Mouse (Mus musculus): ENCODE data around the gene Ccdc33. TPM values are rescaled to one million over a fixed set of nuclear protein-coding genes. Genes with fewer than 3 reads are reported as not detected.

The Ccdc33 gene
- polyA plus RNA-seq, 1 experiment from 2014 or later, result 1.3 TPM

- no peak overlapping the region for H3K27ac ChIP-seq (replicated peaks)
- WGBS, result 85% methylated on average over 6 of the region's 6 CpGs
- no peak overlapping the region for H3K4me2 ChIP-seq (replicated peaks)
- H3K9me3 ChIP-seq (replicated peaks), result no peaks in the 10 kb centered on the region
- no peaks in the 10 kb centered on the region for H3K36me3 ChIP-seq
- no peak for ATAC-seq (ENCODE audit: insufficient number of reproducible peaks, low FRiP score, low TSS enrichment, low read depth)
- no peak overlapping the region for H3K4me3 ChIP-seq (replicated peaks)
- no peaks in the 10 kb centered on the region for H3K27me3 ChIP-seq
- no peaks in the 10 kb centered on the region for H3K4me1 ChIP-seq
- no peak overlapping the region for H3K9ac ChIP-seq
These were observed 89.0 kb downstream of the Ccdc33 start for GRCm38 (mm10) chr9:58029635-58030034.

DNA sequence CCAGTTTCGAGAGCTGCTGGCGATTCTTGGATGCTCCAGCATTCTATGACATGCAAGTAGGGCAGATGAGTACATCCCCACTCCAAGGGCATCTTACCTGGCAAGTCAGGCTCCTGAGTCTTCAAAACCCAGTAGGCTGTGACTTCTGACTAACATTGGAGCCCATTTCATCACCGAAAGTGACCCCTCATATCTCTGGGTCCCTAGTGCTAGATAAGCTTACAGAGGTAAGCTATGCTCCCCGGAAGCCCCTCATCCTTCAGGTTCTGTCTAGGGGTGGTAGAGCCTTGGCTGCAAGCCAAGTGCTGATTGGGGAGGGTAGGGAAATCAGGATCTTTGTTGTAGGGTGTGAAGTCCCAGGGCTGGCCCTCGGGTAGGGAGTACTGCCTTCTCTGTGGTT is 89.8 kb downstream of the Ccdc33 start:
- no peak for ATAC-seq (ENCODE audit: insufficient number of reproducible peaks, low FRiP score, low TSS enrichment, low read depth)
- no peaks in the 10 kb centered on the region for H3K9me3 ChIP-seq (replicated peaks)
- no peak overlapping the region for H3K4me2 ChIP-seq (replicated peaks)
- no peaks in the 10 kb centered on the region for H3K36me3 ChIP-seq
- H3K4me3 ChIP-seq (replicated peaks), result no peak overlapping the region
- H3K27ac ChIP-seq (replicated peaks), result no peak overlapping the region
- H3K9ac ChIP-seq, result no peak overlapping the region
- H3K27me3 ChIP-seq, result no peaks in the 10 kb centered on the region
- WGBS, result 64% methylated on average over 5 of the region's 5 CpGs
- H3K4me1 ChIP-seq, result no peaks in the 10 kb centered on the region

DNA sequence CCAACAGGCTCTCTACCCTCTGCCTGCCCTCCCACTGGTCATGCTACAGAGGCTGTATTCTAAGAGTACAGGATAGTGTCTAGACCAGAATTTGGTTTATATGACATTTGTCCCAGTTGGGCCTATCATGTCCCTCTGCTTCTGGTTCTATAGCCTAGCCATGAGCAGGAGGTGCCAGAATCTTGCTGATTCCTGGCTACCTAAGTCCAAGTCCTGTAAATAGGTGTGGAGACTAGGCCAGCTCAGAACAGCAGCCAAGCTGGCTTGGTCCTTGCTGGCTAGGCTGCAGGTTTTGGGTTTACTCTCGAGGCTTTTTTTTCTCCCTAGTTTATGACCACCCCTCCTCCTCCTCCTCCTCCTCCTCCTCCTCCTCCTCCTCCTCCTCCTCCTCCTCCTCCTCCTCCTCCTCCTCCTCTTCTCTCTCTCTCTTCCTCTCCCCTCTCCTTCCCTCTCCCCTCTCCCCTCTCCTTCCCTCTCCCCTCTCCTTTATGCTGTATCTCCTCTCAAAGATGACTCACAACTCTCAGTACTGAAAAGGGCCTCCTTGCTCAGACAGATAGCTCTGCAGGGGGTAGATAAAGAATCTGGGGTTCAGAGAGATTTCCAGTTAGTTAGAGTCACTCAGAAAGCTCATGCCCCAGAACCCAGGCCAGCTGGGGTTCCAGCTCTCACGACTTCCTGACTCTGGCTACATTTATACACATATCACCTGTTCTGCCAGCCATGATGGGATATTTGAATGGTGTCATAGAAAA is 91.0 kb downstream of the Ccdc33 start:
- Histone ChIP-seq H3K4me3 (replicated peaks) (no peak overlapping the region), H3K36me3 (no peaks in the 10 kb centered on the region), H3K27ac (replicated peaks) (no peak overlapping the region), H3K4me2 (replicated peaks) (no peak overlapping the region), H3K4me1 (no peaks in the 10 kb centered on the region), H3K9ac (no peak overlapping the region), H3K27me3 (0 out of 2 replicates have a peak, but pooled peaks cover 6% of the 10 kb centered on the region), H3K9me3 (replicated peaks) (no peaks in the 10 kb centered on the region)
- 46% methylated on average over 2 of the region's 2 CpGs for WGBS
- ATAC-seq (ENCODE audit: insufficient number of reproducible peaks, low FRiP score, low TSS enrichment, low read depth), result no peak

GRCm38 (mm10) chr9:58025995-58026394 is 92.6 kb downstream of the Ccdc33 start:
- 82% methylated on average over 9 of the region's 9 CpGs for WGBS
- H3K9ac ChIP-seq, result no peak overlapping the region
- H3K36me3 ChIP-seq, result no peaks in the 10 kb centered on the region
- no peak for ATAC-seq (ENCODE audit: insufficient number of reproducible peaks, low FRiP score, low TSS enrichment, low read depth)
- no peaks in the 10 kb centered on the region for H3K9me3 ChIP-seq (replicated peaks)
- H3K4me3 ChIP-seq (replicated peaks), result no peak overlapping the region
- H3K27me3 ChIP-seq, result 0 out of 2 replicates have a peak, but pooled peaks cover 6% of the 10 kb centered on the region
- no peak overlapping the region for H3K27ac ChIP-seq (replicated peaks)
- no peak overlapping the region for H3K4me2 ChIP-seq (replicated peaks)
- H3K4me1 ChIP-seq, result no peaks in the 10 kb centered on the region

DNA sequence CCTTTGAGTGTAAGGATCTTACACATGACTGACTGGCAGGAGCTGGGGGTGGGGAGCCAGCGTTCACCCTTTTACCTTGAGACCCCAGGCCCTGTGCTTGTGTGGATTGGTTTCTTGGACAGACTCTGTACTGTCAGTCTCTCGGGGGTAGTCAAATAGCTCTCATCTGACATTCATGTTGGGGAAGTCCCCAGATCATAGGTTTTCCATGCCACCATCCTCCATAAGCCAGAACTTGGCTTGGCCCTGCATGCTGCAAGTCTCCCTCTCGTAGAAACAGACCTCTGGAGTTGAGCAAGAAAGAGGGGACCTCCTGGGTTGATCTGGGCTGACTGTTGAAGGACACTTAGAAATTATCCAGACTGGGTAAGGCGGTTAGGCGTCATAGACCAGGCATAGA is 100.2 kb downstream of the Ccdc33 start:
- no peak overlapping the region for H3K9ac ChIP-seq
- 79% methylated on average over 5 of the region's 5 CpGs for WGBS
- no peak for ATAC-seq (ENCODE audit: insufficient number of reproducible peaks, low FRiP score, low TSS enrichment, low read depth)

DNA sequence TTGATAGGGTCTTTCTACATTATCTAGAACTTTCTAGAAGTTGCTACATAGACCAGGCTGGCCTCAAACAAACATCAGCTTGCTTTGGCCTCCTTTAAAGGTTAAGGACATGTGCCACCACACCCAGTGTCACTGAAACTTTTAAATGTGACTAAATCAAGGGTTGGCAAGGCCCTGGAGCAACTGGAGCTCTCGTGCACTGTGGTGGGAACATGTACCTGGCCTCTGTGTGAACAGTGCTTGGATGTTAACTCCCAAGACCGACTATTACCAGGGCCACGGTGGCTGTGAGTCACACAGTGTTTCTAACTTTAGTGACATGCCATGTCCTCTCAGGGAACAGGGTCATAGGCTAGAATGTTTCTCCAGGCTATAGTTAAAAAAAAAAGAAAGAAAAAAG is 101.7 kb downstream of the Ccdc33 start:
- Histone ChIP-seq H3K4me3 (replicated peaks) (no peak overlapping the region), H3K9me3 (replicated peaks) (no peaks in the 10 kb centered on the region), H3K27me3 (no peaks in the 10 kb centered on the region), H3K9ac (no peak overlapping the region), H3K27ac (replicated peaks) (no peak overlapping the region), H3K36me3 (no peaks in the 10 kb centered on the region), H3K4me1 (no peaks in the 10 kb centered on the region), H3K4me2 (replicated peaks) (no peak overlapping the region)
- ATAC-seq (ENCODE audit: insufficient number of reproducible peaks, low FRiP score, low TSS enrichment, low read depth), result no peak
- WGBS, result 67% methylated on average over 3 of the region's 3 CpGs

More for the DNA sequence above, 100.2 kb downstream of the Ccdc33 start:
- Histone ChIP-seq H3K36me3 (no peaks in the 10 kb centered on the region), H3K4me3 (replicated peaks) (no peak overlapping the region), H3K9me3 (replicated peaks) (no peaks in the 10 kb centered on the region), H3K4me1 (no peaks in the 10 kb centered on the region), H3K27me3 (0 out of 2 replicates have a peak, but pooled peaks cover 4% of the 10 kb centered on the region), H3K27ac (replicated peaks) (no peak overlapping the region), H3K4me2 (replicated peaks) (no peak overlapping the region)

DNA sequence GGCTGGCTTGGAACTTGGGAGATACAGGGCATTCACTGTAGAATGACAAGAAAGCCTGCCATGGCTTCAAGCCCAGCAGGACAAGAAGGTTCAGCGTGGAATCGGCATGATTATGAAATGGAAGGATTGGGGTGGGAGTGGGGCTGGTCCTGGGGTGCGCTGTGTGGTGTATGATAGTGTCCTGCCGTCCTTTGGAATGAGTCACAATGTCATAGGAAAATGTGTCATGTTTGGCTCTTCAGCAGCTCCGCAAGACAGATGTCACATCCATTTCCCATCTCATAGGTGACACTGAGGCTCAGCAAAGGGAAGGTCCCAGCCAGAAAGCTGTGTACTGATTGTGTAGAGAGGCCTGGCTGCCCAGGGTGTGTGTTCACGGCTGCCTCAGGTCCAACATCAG is 102.8 kb downstream of the Ccdc33 start:
- Histone ChIP-seq H3K4me1 (no peaks in the 10 kb centered on the region), H3K36me3 (no peaks in the 10 kb centered on the region)

GRCm38 (mm10) chr9:58014393-58015160 is 104.0 kb downstream of the Ccdc33 start:
- no peak overlapping the region for H3K4me3 ChIP-seq (replicated peaks)
- no peak overlapping the region for H3K27ac ChIP-seq (replicated peaks)
- no peaks in the 10 kb centered on the region for H3K9me3 ChIP-seq (replicated peaks)
- ATAC-seq (ENCODE audit: insufficient number of reproducible peaks, low FRiP score, low TSS enrichment, low read depth), result no peak
- H3K4me2 ChIP-seq (replicated peaks), result no peak overlapping the region
- 67% methylated on average over 8 of the region's 8 CpGs for WGBS
- H3K4me1 ChIP-seq, result no peaks in the 10 kb centered on the region
- H3K27me3 ChIP-seq, result no peaks in the 10 kb centered on the region
- no peak overlapping the region for H3K9ac ChIP-seq
- no peaks in the 10 kb centered on the region for H3K36me3 ChIP-seq

More for the DNA sequence above, 102.8 kb downstream of the Ccdc33 start:
- Histone ChIP-seq H3K4me2 (replicated peaks) (no peak overlapping the region), H3K9me3 (replicated peaks) (no peaks in the 10 kb centered on the region), H3K9ac (no peak overlapping the region), H3K4me3 (replicated peaks) (no peak overlapping the region), H3K27ac (replicated peaks) (no peak overlapping the region), H3K27me3 (no peaks in the 10 kb centered on the region)
- no peak for ATAC-seq (ENCODE audit: insufficient number of reproducible peaks, low FRiP score, low TSS enrichment, low read depth)
- 86% methylated on average over 6 of the region's 6 CpGs for WGBS

- Histone ChIP-seq H3K9me3 (replicated peaks) (no peaks in the 10 kb centered on the region), H3K36me3 (no peaks in the 10 kb centered on the region), H3K27ac (replicated peaks) (no peak overlapping the region), H3K4me2 (replicated peaks) (no peak overlapping the region), H3K9ac (no peak overlapping the region), H3K27me3 (no peaks in the 10 kb centered on the region), H3K4me1 (peaks cover 5% of the 10 kb centered on the region; the same call in 1 of the 2 replicates), H3K4me3 (replicated peaks) (no peak overlapping the region)
- ATAC-seq (ENCODE audit: insufficient number of reproducible peaks, low FRiP score, low TSS enrichment, low read depth), result no peak
- 40% methylated on average over 2 of the region's 2 CpGs for WGBS
These were observed 105.7 kb downstream of the Ccdc33 start for GRCm38 (mm10) chr9:58012935-58013334.

GRCm38 (mm10) chr9:58012486-58012885 is 106.1 kb downstream of the Ccdc33 start:
- peaks cover 5% of the 10 kb centered on the region; the same call in 1 of the 2 replicates for H3K4me1 ChIP-seq
- H3K27me3 ChIP-seq, result no peaks in the 10 kb centered on the region
- no peak for ATAC-seq (ENCODE audit: insufficient number of reproducible peaks, low FRiP score, low TSS enrichment, low read depth)
- no peaks in the 10 kb centered on the region for H3K36me3 ChIP-seq
- H3K27ac ChIP-seq (replicated peaks), result no peak overlapping the region
- H3K4me3 ChIP-seq (replicated peaks), result no peak overlapping the region
- WGBS, result 78% methylated on average over 2 of the region's 2 CpGs
- no peaks in the 10 kb centered on the region for H3K9me3 ChIP-seq (replicated peaks)
- no peak overlapping the region for H3K9ac ChIP-seq
- H3K4me2 ChIP-seq (replicated peaks), result no peak overlapping the region

DNA sequence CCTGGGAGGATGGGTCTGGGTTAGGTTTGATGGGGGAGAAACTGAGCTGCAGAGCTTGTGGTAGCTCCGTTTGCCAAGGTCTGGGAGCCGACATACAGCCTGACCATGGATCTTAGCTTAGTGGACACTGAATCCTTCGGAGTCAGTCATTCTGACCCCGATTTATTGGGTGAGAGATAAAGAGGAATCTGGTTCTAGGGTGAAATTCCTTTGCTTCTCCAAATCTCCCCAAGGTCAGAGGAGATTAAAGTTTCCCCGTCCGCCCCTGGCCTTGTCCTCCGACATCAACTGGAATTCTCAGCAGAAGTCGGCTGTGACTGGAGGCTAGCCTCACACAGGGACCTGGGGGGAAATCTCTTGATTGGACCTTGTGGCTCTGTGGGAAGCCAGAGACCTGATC is 107.1 kb downstream of the Ccdc33 start:
- Histone ChIP-seq H3K4me3 (replicated peaks) (no peak overlapping the region), H3K36me3 (no peaks in the 10 kb centered on the region), H3K9ac (no peak overlapping the region), H3K9me3 (replicated peaks) (no peaks in the 10 kb centered on the region), H3K4me2 (replicated peaks) (no peak overlapping the region), H3K27ac (replicated peaks) (no peak overlapping the region), H3K4me1 (peaks cover 5% of the 10 kb centered on the region; the same call in 1 of the 2 replicates), H3K27me3 (no peaks in the 10 kb centered on the region)
- WGBS, result 78% methylated on average over 8 of the region's 8 CpGs
- ATAC-seq (ENCODE audit: insufficient number of reproducible peaks, low FRiP score, low TSS enrichment, low read depth), result no peak

Measured in embryonic facial prominence, embryonic 15.5 days (tissue).